Mouse (Mus musculus): ENCODE data around the gene Cyyr1.

DNA sequence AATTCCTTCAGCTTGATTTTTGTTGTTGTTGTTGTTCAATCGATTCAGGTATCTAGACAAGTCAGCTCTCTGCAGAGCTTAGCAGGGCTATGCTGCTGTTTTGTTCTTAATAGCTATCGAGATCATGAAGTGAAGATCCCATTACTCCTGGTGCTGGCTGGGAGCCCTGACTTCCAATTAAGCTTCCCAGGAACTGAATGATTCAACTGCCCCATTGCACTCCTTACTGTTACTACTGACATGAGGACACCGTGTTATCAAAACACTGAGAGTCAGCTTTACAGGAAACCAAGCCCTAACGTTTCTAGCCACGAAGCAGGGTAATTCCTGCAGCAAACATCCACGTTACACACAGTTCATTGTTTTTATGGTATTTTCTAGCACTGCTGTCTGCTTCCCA, 6.7 kb downstream of the Cyyr1 start:
- TF ChIP-seq ZC3H11A (IDR thresholded peaks at IDR 0.05; ENCODE audit: borderline replicate concordance, low read depth, low read length), result no peak
- no peak for TF ChIP-seq CHD2 (IDR thresholded peaks at IDR 0.05; ENCODE audit: low read depth, low read length)
- TF ChIP-seq HCFC1 (IDR thresholded peaks at IDR 0.05; ENCODE audit: borderline replicate concordance, insufficient read depth, low read length), result no peak
- no peak for TF ChIP-seq MAFK (IDR thresholded peaks at IDR 0.05; ENCODE audit: insufficient read depth, low read depth, low read length)

Data from ES-E14 (cell line).